Mouse (Mus musculus) macrophage (primary cell): ENCODE measurements around the gene Olfr12. TPM values are rescaled to one million over a fixed set of nuclear protein-coding genes. Genes with fewer than 3 reads are reported as not detected.

Source experiments
- H3K27ac ChIP-seq: fragments of 350-480 bp; formaldehyde crosslinking; 2 replicates; pipeline ENCODE4 v1.9.0; 2021
- H3K36me3 ChIP-seq: fragments of 350-480 bp; formaldehyde crosslinking; 2 replicates; pipeline ENCODE4 v1.9.0; 2021; ENCODE audit errors: inconsistent target
- H3K4me3 ChIP-seq: fragments of 350-480 bp; formaldehyde crosslinking; 2 replicates; pipeline ENCODE4 v1.9.0; 2021; ENCODE audit errors: inconsistent target
- H3K79me2 ChIP-seq: fragments of 350-480 bp; formaldehyde crosslinking; 2 replicates; pipeline ENCODE4 v1.9.0; 2021; ENCODE audit errors: inconsistent target
- WGBS: methylation state at CpG from one replicate; pipeline ENCODE4 v1.1.7; 2026; ENCODE audit warnings: inconsistent platforms; ENCODE audit not compliant: missing documents; 5-methylcytosine and 5-hydroxymethylcytosine counted together
- polyA plus RNA-seq: library from polyadenylated mRNA; stranded (reverse); fragments of 250-400 nt; gene quantifications from 3 replicates; pipeline ENCODE4 v1.2.4, GENCODE M21; 2018; ENCODE audit warnings: inconsistent platforms

Gene Olfr12
- polyA plus RNA-seq, 1 experiment from 2014 or later = not detected

DNA sequence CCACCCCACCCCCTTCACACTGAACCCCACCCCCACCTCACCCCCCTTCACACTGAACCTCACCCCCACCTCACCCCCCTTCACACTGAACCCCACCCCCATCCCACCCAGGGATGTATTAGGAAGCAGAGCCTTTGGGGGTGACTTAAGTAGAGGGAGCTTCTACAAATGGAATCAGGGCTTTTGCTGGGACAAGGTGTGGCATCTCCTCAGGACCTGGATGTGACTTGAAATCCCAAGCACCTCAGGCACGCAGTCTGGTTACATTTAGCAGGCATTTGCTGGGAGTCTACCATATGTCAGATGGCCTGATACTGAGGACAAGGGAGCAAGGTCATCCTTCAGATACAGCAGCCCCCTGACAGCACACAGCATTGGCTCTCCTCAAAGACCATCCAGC, 17.0 kb downstream of the Olfr12 start:
- WGBS = 85% methylated on average over 1 of the region's 1 CpGs
- H3K27ac ChIP-seq = no peak overlapping the region
- no peak overlapping the region for H3K4me3 ChIP-seq
- H3K36me3 ChIP-seq = peaks cover 39% of the 10 kb centered on the region
- peaks cover 18% of the 10 kb centered on the region for H3K79me2 ChIP-seq

DNA sequence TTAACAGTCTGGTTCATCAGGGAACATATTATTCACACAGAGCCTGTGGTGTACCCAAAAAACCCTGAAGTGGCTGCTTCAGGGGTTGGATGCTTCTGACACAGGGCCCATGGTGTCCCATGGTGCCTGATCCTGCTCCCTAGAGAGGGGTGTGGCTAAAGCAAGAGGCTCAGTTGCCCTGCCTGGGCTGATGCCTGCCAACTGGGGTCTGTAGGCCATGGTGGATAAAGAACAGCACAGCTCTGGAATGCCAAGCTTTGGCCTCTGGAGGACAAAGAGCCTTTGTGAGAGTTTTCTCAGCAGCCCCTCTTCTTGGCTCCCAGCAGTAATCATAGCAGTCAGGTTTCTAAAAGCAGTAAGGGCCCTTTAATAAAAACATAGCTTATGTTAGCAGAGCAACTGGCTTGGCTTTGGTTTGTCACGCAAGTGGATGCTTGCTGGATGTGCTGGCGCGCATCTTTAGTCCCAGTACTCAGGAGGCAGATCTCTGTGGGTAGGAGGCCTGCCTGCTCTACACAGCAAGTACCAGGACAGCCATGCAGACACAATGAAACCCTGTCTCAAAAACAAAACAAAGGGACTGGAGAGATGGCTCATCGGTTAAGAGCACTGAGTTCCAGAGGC, 17.5 kb downstream of the Olfr12 start:
- peaks cover 39% of the 10 kb centered on the region for H3K36me3 ChIP-seq
- H3K27ac ChIP-seq = no peak overlapping the region
- H3K4me3 ChIP-seq = no peak overlapping the region
- H3K79me2 ChIP-seq = peaks cover 23% of the 10 kb centered on the region
- 92% methylated on average over 4 of the region's 4 CpGs for WGBS

DNA sequence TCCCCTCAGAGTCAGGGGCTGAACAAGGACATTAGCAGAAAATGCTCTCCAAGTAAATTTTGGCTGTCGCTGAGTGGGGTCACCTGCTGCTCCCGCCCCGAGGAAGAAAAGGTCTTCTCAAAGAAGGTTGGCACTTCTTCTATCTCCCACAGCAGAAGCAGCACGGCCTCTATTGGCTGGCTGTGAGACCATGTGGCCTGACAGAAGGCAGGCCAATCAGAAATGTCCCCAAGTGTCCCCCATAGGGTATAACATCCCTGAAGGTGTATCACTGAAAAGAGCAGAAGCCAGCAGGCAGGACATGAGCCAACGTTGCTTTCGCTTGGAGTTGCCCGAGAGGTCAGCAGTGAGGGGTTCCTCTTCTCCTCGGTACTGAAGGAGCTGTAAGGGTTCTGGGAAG, 18.4 kb downstream of the Olfr12 start:
- H3K36me3 ChIP-seq = peaks cover 39% of the 10 kb centered on the region
- H3K79me2 ChIP-seq = peaks cover 32% of the 10 kb centered on the region
- no peak overlapping the region for H3K4me3 ChIP-seq
- WGBS = 86% methylated on average over 8 of the region's 8 CpGs
- no peak overlapping the region for H3K27ac ChIP-seq

DNA sequence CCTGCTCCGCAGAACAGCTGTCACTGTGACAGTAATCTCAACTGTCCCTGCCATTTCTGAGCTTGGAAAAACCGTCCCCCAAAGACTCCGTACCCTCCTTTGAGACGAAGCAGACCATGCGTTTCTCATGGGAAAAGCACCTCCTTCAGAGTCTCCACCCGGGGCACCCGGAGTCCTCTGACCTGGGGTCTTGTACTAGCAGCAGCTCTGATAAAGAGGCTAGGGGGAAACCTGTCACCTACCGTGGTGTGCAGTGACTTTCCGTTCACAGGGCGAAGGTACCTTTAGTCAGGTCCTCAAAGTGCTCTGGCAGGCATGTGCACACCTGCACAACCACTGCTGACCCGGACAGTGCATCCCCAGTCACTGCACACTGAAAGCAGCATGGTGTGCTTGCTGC, 19.1 kb downstream of the Olfr12 start:
- 97% methylated on average over 11 of the region's 11 CpGs for WGBS
- H3K79me2 ChIP-seq = peaks cover 38% of the 10 kb centered on the region
- H3K36me3 ChIP-seq = peaks cover 39% of the 10 kb centered on the region
- H3K27ac ChIP-seq = no peak overlapping the region
- H3K4me3 ChIP-seq = no peak overlapping the region

DNA sequence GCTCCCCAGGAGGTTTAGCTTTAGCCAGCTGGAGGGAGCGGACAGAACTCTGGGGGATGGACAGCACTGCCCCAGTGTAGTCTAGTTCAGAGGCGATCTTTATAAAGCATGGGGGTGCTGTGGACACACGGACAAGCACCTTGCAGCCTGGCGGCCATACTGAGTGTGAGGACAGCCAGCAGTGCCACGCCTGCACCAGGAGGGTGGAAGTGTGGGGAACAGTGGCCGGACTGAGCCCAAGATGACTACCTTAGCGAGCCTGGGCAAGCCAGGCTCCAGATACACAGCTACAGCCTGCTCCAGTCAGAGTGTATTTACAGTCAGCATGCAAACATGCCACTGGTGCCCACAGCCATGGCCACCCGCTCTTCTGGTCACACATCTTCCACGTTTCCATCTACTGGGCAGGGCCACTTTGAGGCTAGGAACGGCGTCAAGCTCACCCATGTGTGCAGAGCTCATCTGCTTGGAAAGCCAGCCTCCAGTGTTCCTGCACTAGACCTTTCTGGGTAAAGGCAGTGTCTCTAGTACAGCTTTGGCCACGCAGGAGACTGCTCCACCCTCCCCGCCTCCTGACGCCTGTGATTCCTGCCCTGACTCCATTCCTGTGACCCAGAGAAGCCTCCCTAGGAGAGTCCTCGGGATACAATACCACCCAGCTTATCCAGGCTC, 20.0 kb downstream of the Olfr12 start:
- H3K27ac ChIP-seq = no peak overlapping the region
- H3K79me2 ChIP-seq = peaks cover 38% of the 10 kb centered on the region
- H3K4me3 ChIP-seq = no peak overlapping the region
- 97% methylated on average over 15 of the region's 15 CpGs for WGBS
- peaks cover 39% of the 10 kb centered on the region for H3K36me3 ChIP-seq

DNA sequence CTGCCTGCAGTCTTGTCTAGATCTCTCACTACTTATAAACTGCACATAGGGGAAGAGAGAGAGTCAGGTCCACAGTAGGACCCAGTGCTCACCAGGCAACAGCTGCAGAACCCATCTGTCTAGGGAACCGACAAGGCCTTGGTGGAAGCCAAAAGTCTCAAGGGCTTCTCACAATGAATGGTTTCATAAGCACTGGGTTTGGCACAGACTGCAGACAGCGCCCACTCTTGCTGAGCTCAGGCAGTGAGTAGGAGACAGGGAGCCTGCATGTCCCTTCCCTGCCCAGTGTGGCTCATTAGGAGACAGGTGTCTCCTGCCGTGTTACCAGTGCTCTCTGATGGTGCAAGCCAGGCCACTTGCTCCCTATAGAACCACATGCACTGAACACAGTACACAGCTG, 20.6 kb downstream of the Olfr12 start:
- H3K27ac ChIP-seq = no peak overlapping the region
- H3K4me3 ChIP-seq = no peak overlapping the region
- WGBS = 96% methylated on average over 3 of the region's 3 CpGs
- peaks cover 38% of the 10 kb centered on the region for H3K79me2 ChIP-seq
- H3K36me3 ChIP-seq = peaks cover 39% of the 10 kb centered on the region

DNA sequence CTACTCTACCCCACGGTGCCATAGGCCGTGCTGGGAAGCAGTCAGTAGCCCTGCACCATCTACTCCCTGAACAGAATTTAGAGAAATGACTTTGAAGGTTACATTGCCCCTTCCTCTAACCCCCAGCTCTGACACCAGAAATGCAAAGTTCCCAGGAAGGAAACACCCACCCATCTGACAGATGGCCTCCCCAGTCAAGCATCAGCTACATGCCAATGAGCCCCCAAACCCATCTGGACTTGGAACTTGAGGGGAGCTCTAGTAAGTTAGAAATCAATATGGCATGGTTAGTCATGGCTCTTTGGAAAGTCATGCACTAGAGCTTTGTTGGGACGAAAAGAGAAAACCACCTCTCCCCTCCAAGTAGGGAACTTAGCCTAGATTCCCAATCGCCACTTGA, 21.1 kb downstream of the Olfr12 start:
- peaks cover 38% of the 10 kb centered on the region for H3K79me2 ChIP-seq
- WGBS = 94% methylated on average over 4 of the region's 4 CpGs
- H3K36me3 ChIP-seq = peaks cover 39% of the 10 kb centered on the region
- H3K27ac ChIP-seq = no peak overlapping the region
- H3K4me3 ChIP-seq = no peak overlapping the region

DNA sequence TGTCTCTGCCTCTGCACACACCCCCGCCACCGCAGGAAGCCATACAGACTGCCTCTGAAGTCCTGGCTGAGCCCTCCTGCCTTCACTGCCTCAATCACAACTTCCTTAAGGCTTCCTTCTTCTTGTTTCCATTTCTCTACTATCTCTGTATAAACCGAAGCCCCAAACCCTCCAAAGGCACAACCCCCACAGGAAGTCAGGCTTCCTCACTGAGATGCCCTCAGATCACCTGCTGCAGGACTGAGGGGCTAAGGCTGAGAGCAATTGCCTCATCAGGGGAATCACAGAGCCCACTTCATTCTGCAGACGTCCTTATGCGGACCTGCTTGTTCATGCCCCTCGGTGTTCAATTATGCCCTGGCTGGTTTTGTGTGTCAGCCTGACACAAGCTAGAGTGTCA, 22.8 kb downstream of the Olfr12 start:
- H3K4me3 ChIP-seq = peak overlapping the region; percentile 94

DNA sequence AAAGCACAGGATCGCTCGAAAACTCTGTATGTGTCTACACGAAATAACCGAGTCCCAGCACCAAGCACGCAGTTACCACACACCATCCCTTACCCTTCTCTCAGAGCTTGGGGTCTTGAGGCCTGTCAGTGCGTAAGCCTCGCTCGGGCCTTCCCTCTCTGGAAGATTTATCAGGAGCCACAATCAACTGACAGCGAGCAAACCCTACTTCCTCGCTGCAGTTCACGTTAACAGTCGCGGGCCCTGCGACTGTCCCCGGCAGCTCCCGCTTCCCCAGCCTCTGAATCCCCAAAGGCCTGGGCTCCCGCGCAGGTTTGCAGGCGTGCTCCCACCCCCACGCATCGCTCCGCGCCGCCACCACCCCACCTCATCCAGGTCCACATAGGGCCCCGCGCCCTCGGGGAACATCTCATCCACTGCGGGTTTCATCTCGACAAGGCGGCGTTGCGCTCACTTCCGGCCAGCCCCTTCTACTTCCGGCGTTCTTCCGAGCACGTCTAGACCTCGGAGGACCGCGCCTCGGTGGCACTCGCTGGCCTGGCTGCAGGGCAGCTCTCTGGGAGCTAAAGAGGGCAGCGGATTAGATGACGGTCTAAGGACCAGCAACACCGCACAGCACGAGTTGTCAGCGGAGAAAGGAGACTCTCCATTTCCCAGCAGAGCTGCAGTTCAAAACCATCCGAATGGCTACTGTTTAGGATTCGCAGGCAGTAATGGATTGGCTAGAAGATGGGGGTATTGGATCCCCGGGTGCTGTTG, 24.1 kb downstream of the Olfr12 start, which contains the start of gene Cops9:
Cops9 (minus strand) TSS at position 472 of the 759 bp plus-strand sequence.
- Histone ChIP-seq H3K79me2 (peaks cover 38% of the 10 kb centered on the region), H3K4me3 (peak within 1 kb of the TSS; percentile 94), H3K27ac (peak within 1 kb of the TSS; percentile 66), H3K36me3 (peaks cover 28% of the 10 kb centered on the region)
- 4% methylated on average over 50 of the region's 50 CpGs for WGBS

More for the DNA sequence above, 22.8 kb downstream of the Olfr12 start:
- peaks cover 39% of the 10 kb centered on the region for H3K36me3 ChIP-seq
- H3K27ac ChIP-seq = peak overlapping the region; percentile 66
- WGBS = 23% methylated on average over 6 of the region's 6 CpGs
- H3K79me2 ChIP-seq = peaks cover 38% of the 10 kb centered on the region

DNA sequence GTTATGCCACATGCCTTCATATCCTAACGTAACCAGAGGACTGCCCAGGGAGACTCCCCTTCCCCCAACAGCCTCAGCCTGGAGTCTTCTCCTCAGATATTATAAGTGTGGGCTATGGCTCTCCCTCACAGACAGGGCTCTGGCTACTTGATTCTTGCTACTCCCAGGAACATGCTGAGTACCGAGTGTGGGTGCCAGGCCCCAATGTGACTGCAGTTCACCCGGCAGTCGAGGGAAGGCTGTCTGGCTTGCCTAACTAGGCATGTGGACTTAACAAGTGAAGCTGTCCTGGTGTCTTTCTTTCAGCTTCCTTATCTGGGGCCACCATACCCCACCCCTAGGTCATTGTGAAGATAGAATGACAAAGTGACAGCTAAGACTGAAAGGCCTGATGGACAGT, 26.1 kb downstream of the Olfr12 start:
- Histone ChIP-seq H3K79me2 (peaks cover 29% of the 10 kb centered on the region), H3K4me3 (no peak overlapping the region), H3K36me3 (peaks cover 9% of the 10 kb centered on the region; the same call in 1 of the 2 replicates), H3K27ac (no peak overlapping the region)
- WGBS = 82% methylated on average over 4 of the region's 4 CpGs

DNA sequence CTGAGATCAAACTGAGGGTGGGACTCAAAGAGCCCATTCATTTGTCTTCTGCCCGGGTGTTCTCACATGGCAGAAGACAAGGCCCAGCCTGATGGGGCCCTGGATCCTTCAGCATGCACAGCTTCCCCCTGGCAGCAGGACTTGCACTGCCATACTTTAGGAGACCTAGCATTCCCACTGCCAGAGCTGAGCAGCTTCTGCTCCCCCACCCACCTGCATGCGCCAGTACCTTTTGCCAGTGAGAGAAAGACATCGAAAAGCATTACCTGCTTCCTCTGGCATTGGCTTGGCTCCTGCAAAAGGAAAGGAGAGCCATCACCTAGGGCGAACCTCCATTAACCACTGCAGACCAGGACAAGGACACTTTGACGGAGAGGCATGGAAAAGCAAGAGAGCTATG, 27.3 kb downstream of the Olfr12 start:
- Histone ChIP-seq H3K27ac (no peak overlapping the region), H3K36me3 (no peaks in the 10 kb centered on the region), H3K4me3 (no peak overlapping the region), H3K79me2 (peaks cover 17% of the 10 kb centered on the region)
- 91% methylated on average over 5 of the region's 5 CpGs for WGBS

DNA sequence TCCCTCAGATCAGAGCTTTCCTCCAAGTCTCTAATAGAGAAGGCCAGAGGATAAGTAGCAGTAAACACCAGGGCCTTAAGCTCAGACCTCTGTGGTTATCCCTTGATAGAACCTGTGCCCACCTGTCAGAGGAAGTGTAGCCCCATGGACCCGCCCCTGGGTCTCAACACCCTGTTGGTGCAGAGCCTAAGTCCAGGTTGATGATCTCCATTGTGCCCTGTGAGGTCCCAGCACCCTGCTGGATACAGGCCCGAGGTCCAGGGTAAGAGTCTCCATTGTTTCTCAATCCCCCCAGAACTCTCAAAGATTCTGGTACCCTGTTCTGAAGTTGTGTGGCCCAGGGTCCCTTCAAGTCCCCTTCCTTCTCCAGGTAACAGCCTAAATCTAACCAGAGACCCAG, 28.5 kb downstream of the Olfr12 start:
- Histone ChIP-seq H3K36me3 (no peaks in the 10 kb centered on the region), H3K27ac (no peak overlapping the region), H3K4me3 (no peak overlapping the region), H3K79me2 (peaks cover 5% of the 10 kb centered on the region)
- WGBS = 73% methylated on average over 2 of the region's 2 CpGs

DNA sequence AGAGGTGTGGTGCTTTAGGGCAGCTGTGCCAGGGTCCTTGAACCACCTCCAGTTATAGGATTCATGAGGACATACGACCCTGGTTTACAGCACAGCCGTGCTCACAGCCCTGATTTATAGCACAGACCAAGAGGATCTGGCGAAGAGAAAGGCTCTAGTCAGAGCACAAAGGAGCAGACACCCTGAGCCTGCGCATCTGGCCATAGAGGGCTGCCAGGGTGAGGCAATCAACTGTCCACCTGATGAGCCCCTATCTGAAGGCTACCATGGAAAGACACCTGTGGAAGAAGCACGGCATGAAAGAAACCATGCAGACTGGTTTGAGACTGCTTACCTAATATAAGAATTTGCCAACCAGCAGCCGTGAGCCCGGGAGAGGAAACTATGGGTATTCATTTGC, 29.0 kb downstream of the Olfr12 start:
- WGBS = 84% methylated on average over 7 of the region's 7 CpGs
- no peaks in the 10 kb centered on the region for H3K36me3 ChIP-seq
- H3K79me2 ChIP-seq = peaks cover under 1% of the 10 kb centered on the region; the same call in 1 of the 2 replicates
- no peak overlapping the region for H3K4me3 ChIP-seq
- no peak overlapping the region for H3K27ac ChIP-seq

DNA sequence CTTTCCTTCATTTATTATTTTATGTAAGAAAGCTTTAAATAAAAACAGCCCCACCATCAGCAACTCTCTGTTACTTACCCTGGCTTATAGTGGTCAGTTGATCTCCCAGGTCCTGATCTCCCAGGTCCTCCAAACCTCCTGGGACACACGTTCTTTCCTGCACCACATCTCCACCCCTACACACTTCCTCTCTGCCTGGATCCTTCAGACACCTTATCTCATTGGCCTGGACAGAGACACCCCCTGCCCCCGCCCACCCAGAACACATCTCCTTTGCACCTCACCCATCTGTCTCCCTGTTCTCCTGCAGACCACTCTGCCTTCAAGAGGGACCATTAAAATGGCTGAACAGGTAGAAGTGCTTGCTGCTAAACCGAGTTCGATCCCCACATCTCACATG, 29.4 kb downstream of the Olfr12 start:
- WGBS = 74% methylated on average over 4 of the region's 4 CpGs
- Histone ChIP-seq H3K36me3 (no peaks in the 10 kb centered on the region), H3K27ac (no peak overlapping the region), H3K79me2 (no peaks in the 10 kb centered on the region), H3K4me3 (no peak overlapping the region)

DNA sequence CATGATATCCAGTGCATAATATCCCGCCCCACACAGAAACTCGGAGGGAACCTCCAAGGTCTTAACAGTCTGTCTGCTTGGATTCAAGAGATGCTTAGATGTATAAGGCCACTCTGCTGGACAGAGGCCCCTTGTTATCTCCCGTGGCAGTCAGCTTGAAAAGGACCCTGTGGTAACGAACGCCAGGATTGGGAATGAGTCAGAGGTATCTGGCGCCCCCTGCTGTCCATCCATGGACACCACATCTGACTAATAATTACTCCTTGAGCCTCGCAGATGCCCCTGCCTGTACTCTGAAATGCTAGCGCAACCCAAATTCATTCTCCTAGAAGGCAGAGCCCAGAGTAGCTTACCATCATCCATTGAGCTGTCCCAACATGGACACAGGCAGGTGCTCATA, 30.2 kb downstream of the Olfr12 start:
- Histone ChIP-seq H3K79me2 (no peaks in the 10 kb centered on the region), H3K4me3 (no peak overlapping the region), H3K27ac (no peak overlapping the region), H3K36me3 (no peaks in the 10 kb centered on the region)
- 18% methylated on average over 7 of the region's 8 CpGs for WGBS
